Mouse (Mus musculus) cerebellum, adult 18-20 months (tissue): ENCODE measurements around the gene Mbnl2.

Experiments
- DNase-seq, 2 experiments: peaks; one replicate each; pipeline ENCODE4 v3.0.0; 2021

Gene Mbnl2

GRCm38 (mm10) chr14:120362409-120362992, 87.0 kb downstream of the Mbnl2 start:
- no peak for DNase-seq

DNA sequence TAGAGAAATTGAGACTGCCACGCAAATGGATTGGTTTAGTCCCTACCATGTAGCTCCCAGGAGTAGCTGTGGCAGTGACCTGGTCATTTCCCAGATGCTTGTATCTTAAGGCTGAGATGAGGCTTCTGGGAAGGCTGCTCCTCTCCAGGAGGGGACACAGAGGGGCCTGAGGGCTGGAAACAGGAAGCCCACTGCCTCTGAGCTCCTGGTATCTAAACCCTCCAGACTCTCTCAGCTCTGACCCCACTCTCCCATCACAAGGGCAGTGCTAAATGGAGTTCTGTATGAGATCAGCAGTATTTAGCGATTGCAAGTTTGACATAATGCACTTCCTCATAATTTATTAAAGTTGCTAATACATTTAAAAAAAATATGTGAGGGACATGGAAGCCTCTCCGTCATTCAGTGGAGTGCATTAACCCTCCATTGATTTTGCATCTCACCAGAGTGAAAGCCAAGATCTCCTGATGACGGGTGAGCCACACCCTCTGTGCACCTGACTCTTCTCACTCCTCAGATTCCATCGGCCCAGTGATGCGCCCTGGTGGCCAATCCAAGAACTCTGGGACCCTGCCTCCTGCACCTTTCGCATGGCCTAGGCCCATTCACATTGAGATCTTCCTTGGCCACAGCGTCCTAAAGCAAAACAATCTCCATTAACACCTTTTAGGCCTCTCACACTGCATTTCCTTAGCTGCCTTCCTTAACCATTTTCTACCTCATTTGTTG, 87.8 kb downstream of the Mbnl2 start:
- no peak for DNase-seq

DNA sequence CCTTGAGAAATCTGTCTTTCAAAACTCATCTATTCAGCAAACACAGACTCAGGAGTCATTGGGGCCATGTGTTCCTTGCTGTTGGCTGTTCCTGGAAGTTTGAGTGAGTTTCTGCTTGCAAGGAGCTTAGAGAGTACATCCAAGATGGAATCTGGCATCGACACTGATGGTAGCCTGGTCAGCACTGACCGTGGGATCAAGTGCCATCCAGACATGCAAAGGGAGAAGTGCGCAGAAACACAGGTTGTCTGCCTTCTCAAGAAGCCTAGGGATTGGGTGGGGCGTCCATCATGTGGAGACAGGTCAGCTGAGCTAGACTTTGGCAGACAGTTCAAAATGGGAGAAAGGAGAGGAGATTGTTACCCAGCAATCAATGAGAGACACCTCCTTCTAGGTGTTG, 89.6 kb downstream of the Mbnl2 start:
- no peak for DNase-seq

- no peak for DNase-seq
These were observed 91.5 kb downstream of the Mbnl2 start for GRCm38 (mm10) chr14:120366962-120367361.

DNA sequence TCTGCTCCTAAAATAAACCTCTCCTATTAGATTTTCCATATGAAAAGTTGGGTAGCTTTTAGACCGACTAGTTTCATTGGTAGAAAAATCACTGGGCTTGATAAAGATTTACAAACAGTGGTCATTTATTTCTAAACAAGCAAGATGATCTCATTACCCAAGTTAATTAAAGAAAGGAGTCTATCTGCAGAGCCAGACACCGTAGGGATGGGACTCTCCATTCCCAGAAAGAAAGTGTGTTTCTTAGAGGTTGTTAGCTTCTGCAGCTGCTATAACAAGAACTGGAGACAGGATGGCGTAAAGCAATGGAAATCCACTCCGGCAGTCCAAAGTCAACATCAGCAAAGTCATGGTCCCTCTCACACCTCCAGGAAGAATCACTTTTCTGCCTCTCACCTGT, 92.1 kb downstream of the Mbnl2 start:
- no peak for DNase-seq

GRCm38 (mm10) chr14:120368456-120368855, 93.0 kb downstream of the Mbnl2 start:
- DNase-seq = no peak

GRCm38 (mm10) chr14:120368914-120369391, 93.5 kb downstream of the Mbnl2 start:
- peak in 1 of 2 experiments; percentile 38 for DNase-seq

DNA sequence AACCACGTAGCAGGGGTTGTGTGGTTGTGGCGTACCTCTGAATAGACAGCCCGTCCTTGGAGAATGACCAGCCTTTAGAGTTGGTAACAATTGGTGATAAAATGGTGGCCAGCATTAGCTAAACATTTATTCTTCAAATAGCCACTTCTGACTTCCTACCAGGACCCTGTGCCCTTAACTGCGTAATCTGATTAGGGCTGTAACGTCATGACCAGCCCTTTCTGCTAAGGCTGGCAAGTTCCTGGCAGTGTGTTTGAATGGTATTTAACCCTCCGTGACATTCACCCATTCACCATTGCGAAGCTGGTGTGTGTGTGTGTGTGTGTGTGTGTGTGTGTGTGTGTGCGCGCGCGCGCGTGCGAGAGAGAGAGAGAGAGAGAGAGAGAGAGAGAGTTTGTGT, 94.6 kb downstream of the Mbnl2 start:
- DNase-seq = no peak

- DNase-seq = no peak
These were observed 95.2 kb downstream of the Mbnl2 start for GRCm38 (mm10) chr14:120370631-120371030.

DNA sequence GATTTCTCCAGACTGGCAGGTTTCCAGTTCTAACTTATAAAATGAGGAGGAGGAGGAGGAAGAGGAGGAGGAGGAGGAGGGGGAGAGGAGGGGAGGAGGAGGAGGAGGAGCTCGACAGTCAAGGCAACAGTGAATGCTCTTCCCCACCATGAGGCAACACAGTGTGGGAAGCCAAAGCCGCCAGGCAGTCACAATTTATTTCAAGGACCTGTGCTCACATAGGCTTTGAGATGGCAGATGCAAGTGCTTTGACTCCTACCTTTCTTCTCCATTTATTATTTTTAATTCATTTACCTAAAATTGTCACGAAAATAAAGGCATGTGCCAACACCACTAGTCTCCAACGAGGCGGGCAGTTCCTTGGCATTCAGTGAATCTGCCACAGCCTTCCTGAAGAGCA, 95.7 kb downstream of the Mbnl2 start:
- no peak for DNase-seq

- DNase-seq = no peak
These were observed 97.9 kb downstream of the Mbnl2 start for GRCm38 (mm10) chr14:120373026-120374024.

GRCm38 (mm10) chr14:120374786-120375185, 99.3 kb downstream of the Mbnl2 start:
- no peak for DNase-seq

DNA sequence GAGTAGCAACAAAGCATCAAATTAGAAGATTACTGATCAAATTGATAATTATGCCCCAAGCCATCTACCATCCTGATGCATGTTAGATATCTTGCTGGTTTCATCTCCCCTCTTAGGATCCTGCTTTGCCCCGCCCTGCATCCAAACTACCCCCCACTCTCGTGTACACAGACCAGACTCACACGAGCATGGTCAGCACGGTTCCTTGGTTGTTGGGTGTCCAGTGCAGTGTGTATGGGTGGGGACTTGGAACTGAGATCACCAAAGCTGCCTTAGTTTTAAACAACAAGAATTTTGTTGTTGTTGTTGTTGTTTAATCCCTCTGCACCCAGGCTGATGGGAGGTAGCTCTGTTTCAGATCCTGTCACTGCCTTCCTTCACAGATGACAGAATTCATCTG, 101.7 kb downstream of the Mbnl2 start:
- no peak for DNase-seq

- DNase-seq = no peak
These were observed 102.5 kb downstream of the Mbnl2 start for GRCm38 (mm10) chr14:120378002-120378401.

DNA sequence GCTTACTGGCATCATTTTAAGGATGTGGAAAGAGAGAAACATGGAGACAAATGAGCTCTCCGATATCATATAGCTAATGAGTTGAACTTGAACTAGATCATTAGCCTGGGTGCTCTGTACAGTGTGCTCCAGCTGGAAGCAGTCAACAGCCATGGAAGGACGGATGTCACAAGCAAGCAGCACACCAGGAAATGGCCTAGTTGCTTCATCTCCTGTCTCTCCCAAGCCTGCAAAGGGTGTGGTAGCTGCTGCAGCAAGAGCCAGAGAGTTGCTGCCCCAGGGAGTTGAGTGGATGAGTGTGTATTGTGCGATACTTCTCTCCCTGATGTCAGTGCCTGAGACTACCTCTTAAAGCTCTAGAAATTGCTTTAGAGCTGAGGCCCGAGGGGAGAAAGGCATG, 104.2 kb downstream of the Mbnl2 start:
- no peak for DNase-seq

DNA sequence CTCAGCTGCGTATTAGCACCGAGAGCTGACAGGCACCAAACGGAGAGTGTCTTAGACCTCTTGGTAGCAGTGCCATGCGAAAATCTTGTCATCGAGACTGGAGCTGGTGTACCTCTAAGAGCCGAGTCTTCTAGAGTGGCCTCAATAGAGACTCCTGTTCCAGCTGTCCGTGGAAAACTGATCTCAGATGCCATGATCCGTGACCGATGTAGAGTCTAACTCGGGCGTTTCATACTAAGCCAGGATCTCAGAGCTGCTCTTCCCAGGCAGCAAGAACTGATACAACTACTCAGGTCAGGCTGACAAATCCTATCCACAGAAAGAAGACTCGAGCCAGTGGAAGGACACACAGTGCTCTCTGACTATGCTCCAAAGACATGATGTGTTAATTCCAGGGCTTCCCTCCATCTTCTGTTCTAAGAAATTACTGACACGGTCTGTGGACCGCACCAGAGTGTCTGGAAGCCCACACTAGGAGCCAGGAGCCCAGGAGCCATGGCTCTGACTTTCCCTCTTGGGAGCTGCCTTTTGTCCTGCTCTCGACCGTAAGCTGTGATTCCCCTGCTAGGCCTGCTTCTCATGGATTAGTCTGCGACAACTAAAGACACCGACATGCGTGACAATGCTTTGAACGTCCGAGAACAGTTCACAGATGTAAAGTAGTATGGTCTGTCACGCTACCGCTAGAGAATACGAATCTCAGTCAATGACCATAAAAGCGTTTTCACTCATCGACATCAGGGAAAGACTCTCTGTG, 106.1 kb downstream of the Mbnl2 start:
- DNase-seq = no peak

DNA sequence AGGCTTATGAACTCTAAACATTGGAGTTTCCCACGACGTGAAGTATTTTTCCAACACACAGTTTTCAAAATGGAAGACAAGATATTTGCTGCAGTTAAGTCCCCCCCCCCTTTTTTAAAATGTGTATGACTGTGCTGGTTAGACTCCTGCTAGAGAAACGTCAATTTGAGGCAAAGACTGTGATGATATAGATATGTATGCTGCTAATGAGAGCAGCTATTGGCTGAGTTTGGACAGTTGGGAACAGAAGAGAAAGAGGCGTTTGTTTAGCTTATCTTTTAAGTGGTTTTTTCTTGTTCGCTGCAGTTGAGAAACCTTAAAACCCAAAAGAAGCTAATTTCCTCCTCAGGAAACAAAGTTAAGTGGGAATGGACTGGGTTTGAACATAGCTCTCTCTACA, 106.7 kb downstream of the Mbnl2 start:
- DNase-seq = no peak

DNA sequence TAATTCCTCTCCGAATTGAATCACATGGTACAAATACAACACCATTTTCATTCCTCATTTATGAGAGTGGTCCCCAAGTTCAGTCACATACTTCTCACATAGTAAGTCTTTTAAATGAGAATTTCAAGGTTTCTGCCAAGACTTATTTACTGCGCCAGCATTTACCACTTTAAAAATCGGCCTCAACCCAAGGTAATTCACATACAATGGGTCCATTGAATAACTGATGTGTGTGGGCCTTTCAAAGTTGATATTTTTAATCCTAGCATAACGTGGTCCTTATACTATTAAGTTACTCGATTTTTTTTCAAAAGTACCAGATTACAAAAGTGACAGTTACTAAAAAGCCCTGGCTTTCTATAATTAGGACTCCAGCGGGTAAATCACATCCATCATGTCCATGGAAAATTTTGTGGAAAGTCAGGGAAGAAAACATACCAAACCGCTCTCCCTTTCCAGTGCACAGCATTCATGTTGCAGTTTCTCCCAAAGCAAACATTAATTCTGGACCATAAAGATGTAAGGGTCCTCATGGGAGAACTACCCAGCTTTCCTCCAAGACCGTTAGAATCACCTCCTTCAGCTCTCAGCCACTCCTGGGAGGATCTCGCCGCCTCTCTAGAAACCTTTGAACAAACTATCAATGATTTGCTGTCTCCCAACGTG, 107.8 kb downstream of the Mbnl2 start:
- no peak for DNase-seq

- DNase-seq = no peak
These were observed 109.1 kb downstream of the Mbnl2 start for GRCm38 (mm10) chr14:120384615-120385014.

GRCm38 (mm10) chr14:120387293-120387692, 111.8 kb downstream of the Mbnl2 start:
- peak in 1 of 2 experiments; percentile 50 for DNase-seq

- peak; percentile 57 to 69 for DNase-seq
These were observed 113.6 kb downstream of the Mbnl2 start for GRCm38 (mm10) chr14:120388818-120389691.
